Mouse (Mus musculus) MEL (cell line): Measurements from ENCODE around the gene Strap.

Experiments
- CTCF ChIP-seq, 3 experiments: IDR thresholded peaks in 2 of 3; conservative IDR thresholded peaks in 1 of 3; 2 replicates each; pipeline ENCODE4 v1.5.1; 2011 to 2012; ENCODE audit warnings: low read length in 3 of 3, low read depth in 2 of 3, mild to moderate bottlenecking in 2 of 3, improper control_type of control experiment in 1 of 3, inconsistent platforms in 1 of 3, mixed read lengths in 1 of 3, moderate library complexity in 1 of 3; ENCODE audit not compliant: control insufficient read depth in 1 of 3, insufficient read depth in 1 of 3, poor library complexity in 1 of 3, severe bottlenecking in 1 of 3
- HCFC1 ChIP-seq: IDR thresholded peaks from 2 replicates; pipeline ENCODE4 v1.6.1; 2012; ENCODE audit warnings: low read depth, mild to moderate bottlenecking, inconsistent platforms, low read length, improper control_type of control experiment, moderate library complexity
- MAZ ChIP-seq: IDR thresholded peaks from 2 replicates; pipeline ENCODE4 v1.6.1; 2012; ENCODE audit warnings: low read depth, mild to moderate bottlenecking, inconsistent platforms, low read length, improper control_type of control experiment
- POLR2A ChIP-seq, 2 experiments: IDR thresholded peaks; 2 replicates each; pipeline ENCODE4 v1.6.1; 2011 to 2012; ENCODE audit warnings: low read length in 2 of 2, mild to moderate bottlenecking in 2 of 2, control low read depth in 1 of 2, improper control_type of control experiment in 1 of 2, low read depth in 1 of 2, moderate library complexity in 1 of 2; ENCODE audit not compliant: control insufficient read depth in 1 of 2, insufficient read depth in 1 of 2, poor library complexity in 1 of 2
- SIN3A ChIP-seq: IDR thresholded peaks from 2 replicates; pipeline ENCODE4 v1.6.1; 2012; ENCODE audit warnings: low read length, improper control_type of control experiment, inconsistent platforms
- USF2 ChIP-seq, 2 experiments: IDR thresholded peaks; 2 replicates each; pipeline ENCODE4 v1.6.1; 2011 to 2012; ENCODE audit warnings: improper control_type of control experiment in 2 of 2, low read length in 2 of 2, borderline replicate concordance in 1 of 2, inconsistent platforms in 1 of 2, low read depth in 1 of 2, mild to moderate bottlenecking in 1 of 2; ENCODE audit not compliant: insufficient read depth in 1 of 2
- ZMIZ1 ChIP-seq: IDR thresholded peaks from 2 replicates; pipeline ENCODE4 v1.6.1; 2012; ENCODE audit warnings: low read depth, mild to moderate bottlenecking, inconsistent platforms, low read length, improper control_type of control experiment, moderate library complexity
- ZNF384 ChIP-seq: IDR thresholded peaks from 2 replicates; pipeline ENCODE4 v1.6.1; 2012; ENCODE audit warnings: low read depth, mild to moderate bottlenecking, inconsistent platforms, low read length, improper control_type of control experiment

DNA sequence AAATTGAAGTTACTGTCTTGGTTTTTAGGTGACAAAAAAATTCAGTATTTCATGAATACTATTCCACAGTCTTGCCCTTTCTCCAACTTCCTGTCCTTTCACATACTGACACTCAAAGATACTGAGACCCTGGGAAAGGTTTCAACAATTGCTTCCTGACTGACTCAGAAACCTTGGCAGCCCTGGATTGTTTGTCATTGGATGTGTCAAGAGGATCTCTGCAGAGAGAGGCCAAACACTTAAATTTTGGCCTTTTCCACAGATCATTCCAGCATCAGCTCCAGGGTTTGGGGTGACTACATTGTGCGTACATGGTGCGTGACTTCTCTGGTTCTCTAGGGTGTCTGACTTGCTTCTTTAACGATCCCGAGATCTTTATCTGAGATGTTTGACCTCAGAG is 32.0 kb upstream of the Strap start:
- TF ChIP-seq USF2 (IDR thresholded peaks at IDR 0.05; ENCODE audit: borderline replicate concordance in 1 of 2, insufficient read depth in 1 of 2, low read depth in 1 of 2, low read length in 2 of 2), result no peak
- TF ChIP-seq POLR2A (IDR thresholded peaks at IDR 0.05; ENCODE audit: control insufficient read depth in 1 of 2, insufficient read depth in 1 of 2, low read depth in 1 of 2, low read length in 2 of 2, poor library complexity in 1 of 2), result no peak
- TF ChIP-seq CTCF (IDR thresholded peaks at IDR 0.05 in 2 of 3, conservative IDR thresholded peaks at IDR 0.05 in 1 of 3; ENCODE audit: control insufficient read depth in 1 of 3, insufficient read depth in 1 of 3, low read depth in 2 of 3, low read length in 3 of 3, poor library complexity in 1 of 3, severe bottlenecking in 1 of 3), result no peak
- TF ChIP-seq ZNF384, result no peak
- no peak for TF ChIP-seq MAZ
- TF ChIP-seq SIN3A, result no peak
- TF ChIP-seq ZMIZ1, result no peak
- no peak for TF ChIP-seq HCFC1
